Mouse (Mus musculus): ENCODE results near the gene Fam168b. TPM values are rescaled to one million over a fixed set of nuclear protein-coding genes. Genes with fewer than 3 reads are reported as not detected.

The Fam168b gene
- polyA plus RNA-seq, 1 experiment = 399 TPM

DNA sequence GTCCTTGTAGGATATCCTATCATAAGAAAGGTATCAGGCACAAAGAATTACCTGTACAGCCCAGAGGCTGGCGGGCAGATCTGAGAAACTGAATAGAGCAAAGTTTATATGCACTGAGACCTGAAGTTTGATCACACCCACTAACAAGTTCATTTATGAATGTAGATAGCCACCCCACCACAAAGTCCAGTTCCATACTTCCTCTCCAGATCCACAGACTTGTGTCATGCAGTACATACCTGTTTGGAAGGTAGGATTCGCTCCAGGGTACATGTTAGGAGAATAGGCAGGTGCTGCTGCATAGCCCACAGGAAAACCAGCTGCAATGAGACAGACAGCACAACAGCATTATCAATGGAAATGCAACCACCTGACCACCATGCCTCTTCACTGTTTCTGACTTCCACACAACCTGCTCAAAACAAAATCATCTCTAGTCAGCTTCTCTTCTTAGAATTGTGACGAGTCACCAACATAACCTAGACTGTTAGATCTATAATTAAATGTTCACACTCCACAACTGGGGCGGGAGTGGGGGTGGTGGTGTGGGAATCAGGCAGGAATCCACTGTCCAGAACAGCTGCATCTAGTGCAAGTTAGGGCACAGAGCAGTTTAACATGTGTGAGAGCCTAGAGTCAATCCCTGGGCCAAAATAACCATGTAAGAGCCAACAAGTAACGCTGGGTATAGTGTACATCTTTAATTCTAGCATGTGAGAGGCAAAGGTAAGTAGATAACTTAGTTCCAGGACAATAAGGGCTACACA lies 14.2 kb downstream of the Fam168b start:
- DNase-seq (ENCODE audit: low read depth) = no peak
- no peak for TF ChIP-seq POLR2A (IDR thresholded peaks at IDR 0.05; ENCODE audit: borderline replicate concordance, extremely low read depth, insufficient read depth, insufficient read length, poor library complexity, severe bottlenecking)

- TF ChIP-seq POLR2A (IDR thresholded peaks at IDR 0.05; ENCODE audit: borderline replicate concordance, extremely low read depth, insufficient read depth, insufficient read length, poor library complexity, severe bottlenecking) = no peak
- no peak for TF ChIP-seq CTCF (IDR thresholded peaks at IDR 0.05; ENCODE audit: borderline replicate concordance, extremely low read depth, insufficient read depth, insufficient read length)
Observed at GRCm38 (mm10) chr1:34827900-34828299, 15.0 kb downstream of the Fam168b start.

DNA sequence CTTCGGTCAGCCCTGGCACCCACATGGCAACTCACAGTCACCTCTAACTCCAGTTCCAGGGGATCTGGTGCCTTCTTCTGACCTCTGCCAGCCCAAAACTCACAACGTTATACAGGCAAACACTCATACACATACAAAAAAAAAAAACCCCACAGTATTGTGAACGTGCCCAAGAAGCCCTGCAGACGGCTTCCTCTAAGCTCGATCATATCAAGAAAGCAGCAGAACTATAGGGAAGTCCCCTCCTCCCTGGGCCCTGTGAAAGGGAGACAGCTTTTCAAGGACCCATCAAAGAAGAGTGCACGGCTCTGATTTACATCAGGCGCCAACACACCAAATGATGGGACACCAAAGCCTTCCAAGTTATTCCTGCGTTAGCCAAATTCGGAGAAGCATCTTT lies 17.0 kb downstream of the Fam168b start:
- no peak for TF ChIP-seq POLR2A (IDR thresholded peaks at IDR 0.05; ENCODE audit: borderline replicate concordance, extremely low read depth, insufficient read depth, insufficient read length, poor library complexity, severe bottlenecking)
- no peak for TF ChIP-seq CTCF (IDR thresholded peaks at IDR 0.05; ENCODE audit: borderline replicate concordance, extremely low read depth, insufficient read depth, insufficient read length)
- DNase-seq (ENCODE audit: low read depth) = no peak

More at GRCm38 (mm10) chr1:34827900-34828299, 15.0 kb downstream of the Fam168b start:
- DNase-seq (ENCODE audit: low read depth) = no peak

DNA sequence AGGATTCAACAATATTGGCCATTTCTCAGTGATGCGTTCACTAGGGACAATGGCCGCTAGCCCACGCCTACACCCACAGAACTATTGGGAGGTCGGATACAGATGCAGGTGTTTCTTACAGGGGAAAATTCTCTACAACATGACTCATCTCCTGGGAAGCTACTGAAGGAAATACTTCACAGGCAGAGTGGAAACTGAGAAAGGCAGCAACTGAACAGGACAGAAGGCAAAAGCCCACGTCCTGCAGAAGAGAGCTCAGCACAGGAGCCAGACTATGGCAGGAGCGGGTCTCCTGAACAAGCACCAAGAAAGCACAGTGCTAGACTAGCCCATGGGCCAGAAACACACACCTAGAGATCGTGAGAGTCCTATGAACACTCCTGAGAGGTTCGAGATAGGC lies 18.7 kb downstream of the Fam168b start:
- TF ChIP-seq POLR2A (IDR thresholded peaks at IDR 0.05; ENCODE audit: borderline replicate concordance, extremely low read depth, insufficient read depth, insufficient read length, poor library complexity, severe bottlenecking) (no peak), CTCF (IDR thresholded peaks at IDR 0.05; ENCODE audit: borderline replicate concordance, extremely low read depth, insufficient read depth, insufficient read length) (no peak)
- DNase-seq (ENCODE audit: low read depth) = no peak

GRCm38 (mm10) chr1:34823353-34823752 lies 19.5 kb downstream of the Fam168b start:
- no peak for TF ChIP-seq CTCF (IDR thresholded peaks at IDR 0.05; ENCODE audit: borderline replicate concordance, extremely low read depth, insufficient read depth, insufficient read length)
- TF ChIP-seq POLR2A (IDR thresholded peaks at IDR 0.05; ENCODE audit: borderline replicate concordance, extremely low read depth, insufficient read depth, insufficient read length, poor library complexity, severe bottlenecking) = no peak
- DNase-seq (ENCODE audit: low read depth) = no peak

GRCm38 (mm10) chr1:34822746-34823145 lies 20.1 kb downstream of the Fam168b start:
- no peak for DNase-seq (ENCODE audit: low read depth)
- TF ChIP-seq POLR2A (IDR thresholded peaks at IDR 0.05; ENCODE audit: borderline replicate concordance, extremely low read depth, insufficient read depth, insufficient read length, poor library complexity, severe bottlenecking) = no peak
- TF ChIP-seq CTCF (IDR thresholded peaks at IDR 0.05; ENCODE audit: borderline replicate concordance, extremely low read depth, insufficient read depth, insufficient read length) = no peak

GRCm38 (mm10) chr1:34822003-34822402 lies 20.9 kb downstream of the Fam168b start:
- TF ChIP-seq CTCF (IDR thresholded peaks at IDR 0.05; ENCODE audit: borderline replicate concordance, extremely low read depth, insufficient read depth, insufficient read length) = no peak
- no peak for TF ChIP-seq POLR2A (IDR thresholded peaks at IDR 0.05; ENCODE audit: borderline replicate concordance, extremely low read depth, insufficient read depth, insufficient read length, poor library complexity, severe bottlenecking)
- no peak for DNase-seq (ENCODE audit: low read depth)

GRCm38 (mm10) chr1:34821411-34821810 lies 21.5 kb downstream of the Fam168b start:
- TF ChIP-seq POLR2A (IDR thresholded peaks at IDR 0.05; ENCODE audit: borderline replicate concordance, extremely low read depth, insufficient read depth, insufficient read length, poor library complexity, severe bottlenecking) (no peak), CTCF (IDR thresholded peaks at IDR 0.05; ENCODE audit: borderline replicate concordance, extremely low read depth, insufficient read depth, insufficient read length) (no peak)
- no peak for DNase-seq (ENCODE audit: low read depth)

- DNase-seq (ENCODE audit: low read depth) = no peak
- TF ChIP-seq CTCF (IDR thresholded peaks at IDR 0.05; ENCODE audit: borderline replicate concordance, extremely low read depth, insufficient read depth, insufficient read length) (no peak), POLR2A (IDR thresholded peaks at IDR 0.05; ENCODE audit: borderline replicate concordance, extremely low read depth, insufficient read depth, insufficient read length, poor library complexity, severe bottlenecking) (no peak)
Observed at GRCm38 (mm10) chr1:34819225-34819910, 23.5 kb downstream of the Fam168b start.

GRCm38 (mm10) chr1:34815843-34816242 lies 27.0 kb downstream of the Fam168b start:
- no peak for DNase-seq (ENCODE audit: low read depth)
- no peak for TF ChIP-seq CTCF (IDR thresholded peaks at IDR 0.05; ENCODE audit: borderline replicate concordance, extremely low read depth, insufficient read depth, insufficient read length)
- TF ChIP-seq POLR2A (IDR thresholded peaks at IDR 0.05; ENCODE audit: borderline replicate concordance, extremely low read depth, insufficient read depth, insufficient read length, poor library complexity, severe bottlenecking) = no peak

DNA sequence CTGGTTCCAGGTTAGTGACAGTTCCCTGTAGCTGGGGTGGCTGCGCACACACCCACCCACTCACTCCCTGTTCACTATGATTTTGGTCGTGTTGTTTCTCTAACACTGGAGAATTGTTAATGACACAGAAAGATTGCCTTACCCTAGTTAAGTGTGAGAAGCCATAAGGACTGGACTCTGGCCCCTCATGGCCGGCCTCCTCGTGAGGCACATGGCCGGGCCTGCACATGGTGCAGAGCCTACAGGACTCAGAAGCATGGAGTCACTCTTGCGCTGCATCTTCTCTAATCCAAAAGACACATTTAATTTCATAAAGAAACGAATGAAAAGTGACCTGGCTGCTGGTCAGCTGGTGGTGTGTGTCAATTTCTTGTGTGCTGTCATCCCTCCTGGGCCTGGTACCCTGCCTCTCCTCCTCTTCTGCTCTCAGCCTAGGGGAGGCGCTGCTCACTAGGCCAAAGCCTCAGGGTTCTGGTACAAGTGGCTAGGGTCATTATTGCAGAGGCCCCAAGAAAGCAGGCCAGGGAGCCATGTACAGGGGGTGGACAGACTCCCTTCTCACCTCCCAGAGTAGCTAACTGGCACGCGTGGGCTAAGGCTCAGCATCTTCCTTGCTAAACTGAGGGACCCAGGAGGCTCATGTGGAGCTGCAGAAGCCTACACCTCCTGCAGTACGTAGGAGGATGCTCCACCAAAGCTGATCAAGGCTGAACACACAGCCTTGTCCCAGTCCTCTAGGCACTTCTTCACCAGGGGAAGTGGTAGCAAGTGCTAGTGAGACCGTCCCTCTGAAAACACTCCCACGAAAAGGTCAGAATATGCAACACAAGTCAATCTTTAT lies 30.2 kb downstream of the Fam168b start:
- TF ChIP-seq CTCF (IDR thresholded peaks at IDR 0.05; ENCODE audit: borderline replicate concordance, extremely low read depth, insufficient read depth, insufficient read length) = no peak
- no peak for TF ChIP-seq POLR2A (IDR thresholded peaks at IDR 0.05; ENCODE audit: borderline replicate concordance, extremely low read depth, insufficient read depth, insufficient read length, poor library complexity, severe bottlenecking)
- no peak for DNase-seq (ENCODE audit: low read depth)

Data from brain, embryonic 14.5 days (tissue).